Mouse (Mus musculus) frontal cortex, postnatal 36 days (tissue): ENCODE measurements around the gene Proca1.

Experiments
- DNase-seq, 2 experiments: peaks; one replicate each; pipeline ENCODE4 v3.0.0; 2022; ENCODE audit warnings: low spot score in 2 of 2

Proca1 gene

GRCm38 (mm10) chr11:78193113-78193512 lies at the start of gene Proca1:
Gene Proca1 (plus strand): TSS chr11:78193392.
- no peak for DNase-seq

GRCm38 (mm10) chr11:78143520-78143919 lies 49.7 kb upstream of the Proca1 start:
- DNase-seq: no peak

GRCm38 (mm10) chr11:78146168-78146567 lies 47.0 kb upstream of the Proca1 start:
- DNase-seq: no peak

- no peak for DNase-seq
These were observed 46.3 kb upstream of the Proca1 start for GRCm38 (mm10) chr11:78146707-78147543.

GRCm38 (mm10) chr11:78151161-78151560 lies 42.0 kb upstream of the Proca1 start:
- no peak for DNase-seq

GRCm38 (mm10) chr11:78152299-78153231 lies 40.6 kb upstream of the Proca1 start:
- DNase-seq: peak; percentile 76 to 88

GRCm38 (mm10) chr11:78153778-78154177 lies 39.4 kb upstream of the Proca1 start:
- DNase-seq: no peak

GRCm38 (mm10) chr11:78155674-78156073 lies 37.5 kb upstream of the Proca1 start:
- no peak for DNase-seq

- no peak for DNase-seq
These were observed 37.0 kb upstream of the Proca1 start for GRCm38 (mm10) chr11:78156156-78156699.

GRCm38 (mm10) chr11:78159096-78159495 lies 34.1 kb upstream of the Proca1 start:
- DNase-seq: peak; percentile 63 to 86

GRCm38 (mm10) chr11:78159557-78159956 lies 33.6 kb upstream of the Proca1 start:
- no peak for DNase-seq

GRCm38 (mm10) chr11:78160171-78160570 lies 33.0 kb upstream of the Proca1 start:
- no peak for DNase-seq

- DNase-seq: no peak
These were observed 32.5 kb upstream of the Proca1 start for GRCm38 (mm10) chr11:78160675-78161074.

GRCm38 (mm10) chr11:78161169-78161568 lies 32.0 kb upstream of the Proca1 start:
- no peak for DNase-seq

GRCm38 (mm10) chr11:78161968-78162367 lies 31.2 kb upstream of the Proca1 start:
- DNase-seq: no peak

GRCm38 (mm10) chr11:78162504-78162903 lies 30.7 kb upstream of the Proca1 start:
- peak in 1 of 2 experiments; percentile 60 for DNase-seq

- no peak for DNase-seq
These were observed 30.1 kb upstream of the Proca1 start for GRCm38 (mm10) chr11:78163045-78163444.

- DNase-seq: no peak
These were observed 29.2 kb upstream of the Proca1 start for GRCm38 (mm10) chr11:78163681-78164603.

- DNase-seq: no peak
These were observed 28.6 kb upstream of the Proca1 start for GRCm38 (mm10) chr11:78164604-78164923.

GRCm38 (mm10) chr11:78164924-78165760 lies 28.1 kb upstream of the Proca1 start, which contains the start of gene Traf4:
Gene Traf4 (minus strand): TSS chr11:78165589.
- DNase-seq: peak; percentile 60 to 66
